Mouse (Mus musculus) lung, adult 10 weeks (tissue): ENCODE results near the gene BC061237. TPM values are rescaled to one million over a fixed set of nuclear protein-coding genes. Genes with fewer than 3 reads are reported as not detected.

ENCODE experiments used
- polyA plus RNA-seq: library from polyadenylated mRNA; stranded (reverse); fragments of 350-450 nt; fragmentation: Illumina TruSeq; extraction: RNeasy Lipid Tissue Mini Kit (QIAGEN cat#74804); gene quantifications from one replicate; pipeline ENCODE4 v1.2.3, GENCODE M21; 2014; ENCODE audit warnings: low read depth, low replicate concordance; ENCODE audit not compliant: insufficient read depth

BC061237 gene
- polyA plus RNA-seq = not detected

DNA sequence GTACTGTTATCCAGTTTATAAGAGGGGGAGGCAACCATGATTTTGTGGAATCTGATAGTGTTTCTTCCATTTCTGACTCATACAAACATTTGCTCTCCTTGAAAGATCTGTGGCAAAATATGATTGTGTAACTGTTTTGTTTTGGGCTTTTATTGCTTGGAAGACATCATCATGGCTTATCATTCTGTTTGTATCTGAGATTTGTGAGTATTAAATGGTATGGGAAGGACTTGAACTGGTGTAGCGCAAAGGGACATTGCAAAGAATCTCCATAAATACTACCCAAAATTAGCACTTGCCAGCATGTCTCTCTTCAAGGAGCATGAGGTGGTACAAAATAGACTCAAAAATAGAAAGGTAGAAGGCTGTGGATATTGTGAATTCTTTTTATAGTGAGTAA is at the start of gene BC061237:
BC061237 (plus strand) TSS at position 301 of the 400 bp plus-strand sequence.

GRCm38 (mm10) chr14:44517976-44518375 is 25.7 kb downstream of the BC061237 start, which contains the start of gene Gm17093:
TSS of gene Gm17093 (plus strand) at chr14:44518276.

Other genes with a start within 250 kb of the BC061237 start
- not detected for gene Gm8220, start 206.9 kb upstream of the BC061237 start, polyA plus RNA-seq
- gene Gm5930, start 153.9 kb upstream of the BC061237 start, polyA plus RNA-seq = 0.34 TPM
- gene Gm8229, start 127.1 kb upstream of the BC061237 start, polyA plus RNA-seq = not detected
- not detected for gene Gm3371, start 81.8 kb upstream of the BC061237 start, polyA plus RNA-seq
- gene Gm8232, start 58.8 kb upstream of the BC061237 start, polyA plus RNA-seq = not detected
- not detected for gene Gm17093, start 25.8 kb downstream of the BC061237 start, polyA plus RNA-seq
- not detected for gene Gm8247, start 90.7 kb downstream of the BC061237 start, polyA plus RNA-seq
- gene Gm5624, start 135.5 kb downstream of the BC061237 start, polyA plus RNA-seq = not detected
- not detected for gene Gm8257, start 214.0 kb downstream of the BC061237 start, polyA plus RNA-seq